Mouse (Mus musculus) retina, postnatal 1 day (tissue): Measurements from ENCODE around the gene Reg4.

Experiments
- DNase-seq: peaks from one replicate; pipeline ENCODE4 v3.0.0-alpha.2; 2012

Gene Reg4

GRCm38 (mm10) chr3:98221856-98222255 is at the start of gene Reg4:
Gene Reg4, plus strand, starts transcription at chr3:98222156.
- DNase-seq = no peak

GRCm38 (mm10) chr3:98178340-98178739 is 43.6 kb upstream of the Reg4 start:
- no peak for DNase-seq

GRCm38 (mm10) chr3:98180805-98181204 is 41.2 kb upstream of the Reg4 start:
- DNase-seq = peak; percentile 62

GRCm38 (mm10) chr3:98185163-98185714 is 36.7 kb upstream of the Reg4 start:
- no peak for DNase-seq

- no peak for DNase-seq
Measured at GRCm38 (mm10) chr3:98187777-98188176, 34.2 kb upstream of the Reg4 start.

- no peak for DNase-seq
Measured at GRCm38 (mm10) chr3:98197711-98198532, 24.0 kb upstream of the Reg4 start.

GRCm38 (mm10) chr3:98199747-98200146 is 22.2 kb upstream of the Reg4 start:
- DNase-seq = peak; percentile 84

- DNase-seq = peak; percentile 81
Measured at GRCm38 (mm10) chr3:98203282-98203681, 18.7 kb upstream of the Reg4 start.

GRCm38 (mm10) chr3:98206977-98207376 is 15.0 kb upstream of the Reg4 start:
- DNase-seq = no peak

GRCm38 (mm10) chr3:98209161-98209560 is 12.8 kb upstream of the Reg4 start:
- DNase-seq = no peak

GRCm38 (mm10) chr3:98210860-98211259 is 11.1 kb upstream of the Reg4 start:
- no peak for DNase-seq

GRCm38 (mm10) chr3:98211301-98212081 is 10.5 kb upstream of the Reg4 start:
- no peak for DNase-seq

- DNase-seq = no peak
Measured at GRCm38 (mm10) chr3:98216296-98216695, 5.7 kb upstream of the Reg4 start.

- DNase-seq = no peak
Measured at GRCm38 (mm10) chr3:98223263-98223662, 1.3 kb downstream of the Reg4 start.

GRCm38 (mm10) chr3:98223783-98224580 is 2.0 kb downstream of the Reg4 start:
- DNase-seq = peak; percentile 75

- DNase-seq = no peak
Measured at GRCm38 (mm10) chr3:98224975-98225374, 3.0 kb downstream of the Reg4 start.

- DNase-seq = no peak
Measured at GRCm38 (mm10) chr3:98225746-98226145, 3.8 kb downstream of the Reg4 start.

- DNase-seq = peak; percentile 82
Measured at GRCm38 (mm10) chr3:98226988-98227610, 5.1 kb downstream of the Reg4 start.

GRCm38 (mm10) chr3:98227763-98228162 is 5.8 kb downstream of the Reg4 start:
- DNase-seq = no peak

GRCm38 (mm10) chr3:98229943-98230342 is 8.0 kb downstream of the Reg4 start:
- DNase-seq = no peak

- DNase-seq = no peak
Measured at GRCm38 (mm10) chr3:98233504-98233903, 11.5 kb downstream of the Reg4 start.

- DNase-seq = no peak
Measured at GRCm38 (mm10) chr3:98236266-98236665, 14.3 kb downstream of the Reg4 start.
